ENCODE assay signal across 29 mouse cellular contexts in genomic region chr5:9071360-9071759, GRCm38 (mm10). TPM values are rescaled to one million over a fixed set of nuclear protein-coding genes. Genes with fewer than 3 reads are reported as not detected.
DNase-seq lines count a peak whose midpoint lies in the region; ATAC-seq lines count a peak whose summit lies in the region.
"Had no signal": no experiment of that assay in that cellular context is flagged by ENCODE, and none has a peak within 500 bp of the region (broad histone marks: within the 10 kb centered on the region; RNA-seq: fewer than 3 reads in every experiment).

No protein-coding gene starts in this region.

- no peak overlapping the region for H3K27ac ChIP-seq in heart, embryonic 10.5 days
- no peak overlapping the region for H3K27ac ChIP-seq in heart, embryonic 11.5 days (ENCODE audit: low read depth, low read length)
- H3K27ac ChIP-seq: embryonic facial prominence, embryonic 13.5 days; embryonic facial prominence, embryonic 15.5 days; forebrain, embryonic 10.5 days; forebrain, embryonic 12.5 days had no signal

- no peaks in the 10 kb centered on the region for H3K36me3 ChIP-seq in heart, embryonic 10.5 days
- no peaks in the 10 kb centered on the region for H3K36me3 ChIP-seq in heart, embryonic 11.5 days (ENCODE audit: control insufficient read depth, insufficient read depth, low read length)
- H3K36me3 ChIP-seq: embryonic facial prominence, embryonic 13.5 days; embryonic facial prominence, embryonic 15.5 days; forebrain, embryonic 10.5 days; forebrain, embryonic 12.5 days; G1E had no signal

- no peaks in the 10 kb centered on the region for H3K27me3 ChIP-seq in heart, embryonic 10.5 days (ENCODE audit: insufficient read depth, poor library complexity, severe bottlenecking)
- no peaks in the 10 kb centered on the region; the same call in 1 of the 2 replicates for H3K27me3 ChIP-seq in heart, embryonic 11.5 days (ENCODE audit: control insufficient read depth, insufficient read depth, low read length)
- H3K27me3 ChIP-seq: CH12.LX; embryonic facial prominence, embryonic 13.5 days; embryonic facial prominence, embryonic 15.5 days; forebrain, embryonic 12.5 days; Patski had no signal

- DNase-seq in heart, embryonic 10.5 days (ENCODE audit: low spot score) = peak; percentile 4
- DNase-seq in right cerebral cortex, adult 18-20 months = no peak
- DNase-seq in testis, postnatal 10 days (ENCODE audit: low spot score) = no peak
- DNase-seq: adrenal gland, adult 8-10 months; adrenal gland, postnatal 14 days; adrenal gland, postnatal 36 days; B cell, adult 2 months; cerebellum, adult 11 months; cerebellum, adult 18-20 months; cerebellum, adult 8-10 months; cerebellum, adult 9-11 months; cerebellum, postnatal 14 days; cerebellum, postnatal 36 days; embryo, embryonic 11 days had no signal

- ATAC-seq in heart, embryonic 11.5 days (replicated peaks; ENCODE audit: insufficient number of reproducible peaks, low FRiP score, low TSS enrichment) = no peak
- ATAC-seq in megakaryocyte, adult 5-6 weeks (ENCODE audit: poor library complexity, severe bottlenecking) = peak; percentile 62
- ATAC-seq in monocyte, adult 5-6 weeks (replicated peaks; ENCODE audit: insufficient number of reproducible peaks, low FRiP score, low TSS enrichment, poor library complexity, severe bottlenecking) = peak; percentile 56
- ATAC-seq: activated CD4-positive, CD25-positive, alpha-beta regulatory T cell, adult 4 months; CD4-positive, CD25-positive, alpha-beta regulatory T cell, adult 4 months; forebrain, embryonic 14.5 days; forebrain, embryonic 16.5 days; Patski had no signal

- H3K4me3 ChIP-seq in heart, embryonic 10.5 days = no peak overlapping the region
- no peak overlapping the region for H3K4me3 ChIP-seq in heart, embryonic 11.5 days (ENCODE audit: low read depth, low read length)
- H3K4me3 ChIP-seq: embryonic facial prominence, embryonic 13.5 days; embryonic facial prominence, embryonic 15.5 days; erythroblast, embryonic 14.5 days; forebrain, embryonic 10.5 days; forebrain, embryonic 12.5 days had no signal

- 90% methylated on average over 3 of the region's 3 CpGs for WGBS in heart, embryonic 10.5 days
- WGBS in heart, embryonic 11.5 days (ENCODE audit: insufficient replicate concordance) = 94% methylated on average over 3 of the region's 3 CpGs

- H3K4me1 ChIP-seq in heart, embryonic 10.5 days = no peaks in the 10 kb centered on the region
- H3K4me1 ChIP-seq in heart, embryonic 11.5 days (ENCODE audit: control insufficient read depth, insufficient read depth, low read length) = no peaks in the 10 kb centered on the region
- H3K4me1 ChIP-seq: embryonic facial prominence, embryonic 13.5 days; embryonic facial prominence, embryonic 15.5 days had no signal

- H3K9me3 ChIP-seq in heart, embryonic 10.5 days = no peaks in the 10 kb centered on the region
- no peaks in the 10 kb centered on the region for H3K9me3 ChIP-seq in heart, embryonic 11.5 days (replicated peaks; ENCODE audit: control insufficient read depth, low read length)
- H3K9me3 ChIP-seq: embryonic facial prominence, embryonic 13.5 days; embryonic facial prominence, embryonic 15.5 days; forebrain, embryonic 10.5 days; forebrain, embryonic 12.5 days; G1E had no signal

- H3K4me2 ChIP-seq in heart, embryonic 11.5 days = no peak overlapping the region
- H3K4me2 ChIP-seq: embryonic facial prominence, embryonic 13.5 days; embryonic facial prominence, embryonic 15.5 days; forebrain, embryonic 12.5 days had no signal

- no peak overlapping the region for H3K9ac ChIP-seq in heart, embryonic 11.5 days (ENCODE audit: low read depth, low read length)
- H3K9ac ChIP-seq: embryonic facial prominence, embryonic 13.5 days; embryonic facial prominence, embryonic 15.5 days; forebrain, embryonic 12.5 days had no signal

RNA-seq across cellular contexts. Expression of gene Tmem243, which starts 29.1 kb away (rescaled TPM):
- 11.5 and 13.2 TPM in 2 replicates for polyA plus RNA-seq in heart, embryonic 10.5 days (2016; fragmentation: Nextera tagmentation; extraction: Ambion mirVana)
- polyA plus RNA-seq in heart, embryonic 11.5 days (2014; fragmentation: Nextera tagmentation; extraction: Ambion mirVana) = 8.7 and 11.4 TPM in 2 replicates
- total RNA-seq in megakaryocyte, adult 5-6 weeks (2015) = 98.8 and 99.9 TPM in 2 replicates
- total RNA-seq in megakaryocyte, adult 5-6 weeks (2017) = 69.8 and 75.7 TPM in 2 replicates
- 93.7 to 108 TPM (median 100 TPM) in 3 replicates for total RNA-seq in monocyte, adult 5-6 weeks (2017)
